Mouse (Mus musculus) heart, postnatal 0 days (tissue): Measurements from ENCODE around the gene Hbb-y.

Experiments used
- CTCF ChIP-seq: IDR thresholded peaks from 2 replicates; pipeline ENCODE4 v1.5.1; 2016; ENCODE audit warnings: antibody characterized with exemption, control low read depth, low read depth
- EP300 ChIP-seq: IDR thresholded peaks from 2 replicates; pipeline ENCODE4 v1.6.1; 2016; ENCODE audit warnings: antibody characterized with exemption, low read depth

DNA sequence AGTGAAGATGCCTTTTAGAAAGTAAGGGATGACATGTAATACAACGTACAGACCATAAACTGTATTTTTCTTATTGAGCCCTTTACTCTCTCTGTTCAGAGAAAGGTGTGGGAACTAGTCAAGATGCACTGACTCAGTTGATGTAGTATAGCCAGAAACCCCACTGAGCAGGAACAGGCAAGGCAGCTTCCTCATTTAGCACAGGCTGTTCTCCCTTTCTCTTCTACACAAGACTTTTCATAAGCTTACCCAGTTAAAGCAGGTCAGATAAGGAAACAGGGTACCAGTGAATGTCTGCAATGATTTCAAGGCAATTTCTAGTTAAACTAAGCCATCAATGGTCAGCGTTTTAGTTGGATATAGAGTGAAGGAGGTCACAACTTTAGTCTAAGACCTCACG is 8.5 kb upstream of the Hbb-y start:
- TF ChIP-seq EP300 (no peak), CTCF (no peak)
